Mouse (Mus musculus) brain, embryonic 18.5 days (tissue): ENCODE measurements around the gene Bcl9l.

Source experiments
- DNase-seq: peaks from one replicate; pipeline ENCODE4 v3.0.0-alpha.2; 2012; ENCODE audit warnings: low read depth, low spot score

Gene Bcl9l

DNA sequence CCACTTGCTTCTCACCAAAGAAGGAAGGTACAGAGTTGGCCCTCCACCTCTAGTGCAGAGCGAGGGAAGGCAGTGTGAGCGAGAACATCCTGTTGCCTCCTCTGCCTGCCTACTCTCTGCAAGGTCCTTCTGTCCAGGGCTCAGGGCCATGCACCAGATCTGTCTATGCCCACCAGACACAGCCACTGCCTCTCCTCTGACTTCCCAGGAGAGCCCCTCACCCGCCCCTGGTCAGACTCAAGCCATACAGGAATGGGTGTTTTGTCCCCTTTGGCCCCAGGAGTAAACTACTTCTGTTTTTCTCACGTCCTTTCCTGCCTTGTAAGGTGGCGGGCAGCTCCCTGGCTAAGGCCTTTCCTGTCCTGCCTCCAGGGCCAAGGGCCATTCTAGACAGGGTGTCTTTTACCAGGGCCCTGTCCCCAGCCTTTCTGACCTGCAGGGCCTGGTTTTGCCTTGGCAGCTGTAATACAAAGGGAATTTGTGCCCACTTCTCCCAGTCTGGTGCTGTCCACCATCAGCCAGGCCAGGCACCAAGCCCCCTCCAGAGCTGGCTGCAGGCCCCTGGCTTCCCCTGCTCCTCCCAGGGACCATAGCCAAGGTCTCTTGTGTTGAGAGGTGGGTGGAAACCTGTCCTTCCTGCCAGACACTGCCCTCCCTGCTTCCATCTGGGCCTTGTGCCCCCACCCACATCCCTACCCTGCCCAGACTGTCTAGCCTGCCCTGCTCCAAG, 28.4 kb downstream of the Bcl9l start:
- no peak for DNase-seq

DNA sequence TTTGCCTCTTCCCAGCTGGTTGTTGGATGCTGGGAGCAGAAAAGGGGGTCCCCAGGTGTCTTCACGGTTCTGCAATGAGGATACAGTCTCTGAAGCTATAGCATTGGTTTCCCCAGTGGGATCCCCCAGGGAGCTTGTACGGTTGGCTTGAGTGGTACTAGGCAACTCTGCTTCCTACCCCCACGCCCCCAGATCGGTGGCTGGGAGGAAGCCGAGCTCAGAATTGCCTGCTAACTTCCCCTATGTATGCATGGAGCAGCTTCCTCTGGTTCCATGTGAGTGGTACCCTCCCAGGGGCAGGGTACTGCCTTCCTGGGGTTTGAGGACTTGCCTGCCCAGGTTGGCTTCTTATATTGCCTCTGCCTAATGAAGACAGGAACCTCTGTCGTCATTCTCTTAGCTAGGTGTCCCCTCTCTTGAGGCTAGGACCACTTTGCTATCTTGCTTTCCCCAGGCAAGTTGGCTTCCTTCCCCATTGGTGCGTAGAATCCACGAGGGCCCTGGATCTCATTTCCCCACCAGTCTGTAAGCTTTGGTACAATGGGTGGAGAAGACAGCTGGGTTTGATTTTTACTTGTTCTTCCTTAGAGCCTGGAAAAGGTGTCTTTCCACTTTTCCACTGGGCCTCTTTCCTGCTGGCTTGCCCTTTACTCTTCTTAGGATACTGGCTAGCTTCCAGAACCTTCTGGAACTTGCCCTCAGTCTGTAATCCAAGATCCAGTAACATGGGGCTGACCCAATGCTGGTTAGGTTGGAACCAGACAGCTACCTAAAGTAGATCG, 29.5 kb downstream of the Bcl9l start:
- DNase-seq, result no peak

- DNase-seq, result no peak
Measured at GRCm38 (mm10) chr9:44512717-44513003, 30.0 kb downstream of the Bcl9l start.

- DNase-seq, result no peak
Measured at GRCm38 (mm10) chr9:44513121-44513520, 30.5 kb downstream of the Bcl9l start.

DNA sequence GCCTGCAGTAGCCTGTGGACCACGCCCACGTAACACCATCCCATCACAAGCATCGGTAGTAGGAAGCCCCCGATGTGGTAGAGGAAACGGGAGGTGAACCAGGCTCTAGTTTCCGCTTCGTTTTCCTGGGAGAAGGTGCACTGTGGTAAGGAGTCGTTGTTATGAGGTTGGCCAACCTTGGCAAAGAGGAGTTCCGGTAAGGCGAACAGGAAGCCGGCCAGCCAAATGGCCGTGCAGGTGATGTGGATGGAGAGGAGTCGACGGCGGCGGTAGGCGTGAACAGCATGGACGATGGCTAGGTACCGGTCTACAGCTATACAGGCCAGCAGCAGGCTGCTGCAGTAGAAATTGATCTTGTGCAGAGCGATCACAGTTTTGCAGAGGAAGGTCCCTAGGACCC, 31.0 kb downstream of the Bcl9l start:
- no peak for DNase-seq

- no peak for DNase-seq
Measured at GRCm38 (mm10) chr9:44514147-44514546, 31.5 kb downstream of the Bcl9l start.

DNA sequence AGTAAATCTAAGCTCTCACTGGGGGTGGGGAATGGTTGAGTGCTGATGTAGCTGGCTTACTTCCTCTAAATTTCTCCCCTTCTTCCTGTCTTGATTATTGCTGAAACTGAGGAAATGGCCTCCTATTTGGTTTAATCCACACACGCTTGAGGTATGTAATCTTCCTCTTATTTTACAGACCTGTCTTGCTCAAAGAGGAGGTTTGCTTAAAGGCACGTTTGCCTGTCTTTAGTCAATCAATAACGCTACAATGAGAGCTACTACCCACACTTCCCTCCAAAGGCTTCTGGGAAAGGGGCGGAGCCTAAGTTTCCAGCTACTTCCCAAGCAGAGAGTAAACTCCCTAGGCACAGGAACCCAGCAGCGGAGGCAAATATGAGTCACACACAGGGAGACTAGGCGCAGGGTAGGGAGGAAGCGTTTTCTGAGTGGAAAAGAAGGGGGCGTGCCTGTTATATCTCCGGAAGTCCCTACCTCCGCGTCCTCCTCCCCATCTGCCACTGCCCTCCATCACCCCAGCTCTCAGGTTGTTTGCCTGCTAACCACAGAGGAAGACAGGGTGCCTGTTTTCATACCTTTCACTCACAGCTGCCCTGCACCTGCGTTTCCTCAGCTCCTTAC, 32.6 kb downstream of the Bcl9l start:
- no peak for DNase-seq

- no peak for DNase-seq
Measured at GRCm38 (mm10) chr9:44515891-44516290, 33.3 kb downstream of the Bcl9l start.

GRCm38 (mm10) chr9:44517368-44517767, 34.7 kb downstream of the Bcl9l start:
- DNase-seq, result no peak

DNA sequence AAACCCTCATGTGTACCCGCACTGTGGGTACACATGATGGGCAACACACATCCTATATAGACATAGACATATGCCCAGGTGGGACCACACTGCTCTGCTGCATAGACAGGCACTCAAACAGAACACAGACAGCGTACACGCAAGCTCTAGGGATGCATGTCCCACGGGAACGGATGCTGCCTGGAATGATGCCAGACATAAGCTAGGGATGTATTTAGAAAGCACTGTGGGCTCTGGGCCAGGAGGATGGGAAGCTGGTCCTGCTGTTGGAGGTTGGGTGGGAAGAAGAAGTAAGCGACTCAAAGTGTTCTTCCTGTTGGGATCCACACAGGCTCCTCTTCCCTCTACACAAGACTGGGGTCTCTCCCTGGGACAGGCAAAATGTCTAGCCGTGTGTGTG, 35.4 kb downstream of the Bcl9l start:
- DNase-seq, result no peak

DNA sequence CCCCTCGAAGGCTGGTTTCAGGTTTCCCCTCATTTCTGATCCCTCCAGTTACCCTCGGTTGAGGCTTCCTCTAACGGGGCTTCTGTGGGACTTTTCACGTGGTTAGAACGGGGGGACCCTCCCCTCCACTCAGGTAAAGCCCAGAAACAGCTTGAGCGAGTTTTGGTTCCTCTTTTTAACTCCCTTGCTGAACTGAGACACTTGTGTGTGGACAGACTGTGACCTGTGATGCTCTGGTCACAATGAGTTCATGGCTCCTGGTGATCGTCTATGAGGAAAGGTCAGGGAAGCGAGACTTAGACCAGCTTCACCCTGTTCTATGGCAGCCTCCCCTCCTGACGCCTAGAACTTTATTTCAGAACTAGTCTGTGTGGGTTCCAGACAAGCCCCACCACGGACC, 39.3 kb downstream of the Bcl9l start:
- no peak for DNase-seq

DNA sequence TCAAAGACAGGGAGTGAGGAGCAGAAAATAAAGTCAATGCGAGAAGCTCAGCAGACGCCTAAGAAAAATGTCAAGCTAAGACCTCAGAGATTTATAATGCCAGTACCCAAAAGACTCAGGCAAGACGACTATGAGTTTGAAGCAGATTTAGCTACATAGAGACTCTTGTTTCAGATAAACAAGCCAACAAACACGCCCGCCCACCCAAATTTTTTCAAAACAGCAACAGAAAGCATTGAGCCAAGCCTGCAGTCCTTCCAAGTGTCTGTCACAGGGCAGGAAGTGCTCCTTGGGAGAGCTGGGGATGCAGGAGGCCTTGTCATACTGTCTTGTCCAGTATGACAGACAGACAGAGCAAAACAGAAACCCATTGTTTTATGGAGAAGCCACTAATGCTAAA, 41.1 kb downstream of the Bcl9l start:
- DNase-seq, result no peak

GRCm38 (mm10) chr9:44524235-44524826, 41.7 kb downstream of the Bcl9l start:
- DNase-seq, result no peak

GRCm38 (mm10) chr9:44525001-44525400, 42.4 kb downstream of the Bcl9l start:
- no peak for DNase-seq

GRCm38 (mm10) chr9:44525589-44525988, 43.0 kb downstream of the Bcl9l start:
- no peak for DNase-seq

DNA sequence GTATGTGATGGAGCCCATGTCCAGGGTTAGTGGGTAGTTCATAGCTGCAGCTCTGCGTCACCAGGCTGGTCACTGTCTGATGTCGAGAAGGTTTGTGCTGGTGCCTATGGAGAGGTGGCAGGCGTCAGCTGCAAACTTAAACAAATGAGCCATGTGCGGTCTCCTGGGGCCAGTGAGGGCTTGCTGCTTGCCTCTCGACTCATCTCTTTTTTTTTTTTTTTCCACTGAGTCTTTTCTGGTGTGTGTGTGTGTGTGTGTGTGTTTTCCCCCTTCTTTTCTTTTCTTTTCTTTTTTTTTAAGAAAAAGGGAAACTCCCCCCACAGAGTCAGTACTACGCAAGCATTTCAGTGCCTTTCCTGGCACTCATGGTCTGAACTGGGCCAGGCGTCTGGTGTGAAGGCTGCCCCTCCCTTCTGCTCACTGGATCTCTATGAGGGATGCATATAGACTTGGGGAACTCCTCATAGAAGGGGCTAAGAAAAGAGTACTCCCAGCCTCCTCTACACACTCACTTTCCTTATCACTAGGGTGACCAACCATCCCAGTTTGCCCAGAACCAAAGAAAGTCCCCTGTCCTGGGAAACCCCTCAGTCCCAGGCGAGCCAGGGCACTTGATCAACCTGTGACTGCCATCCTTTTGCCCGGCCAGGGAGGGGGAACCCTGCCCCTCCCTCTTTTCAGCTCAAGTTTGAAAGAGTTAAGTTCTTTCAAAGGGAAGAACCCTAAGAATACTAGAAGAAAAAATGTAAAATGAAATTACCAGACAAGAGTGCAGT, 43.9 kb downstream of the Bcl9l start:
- DNase-seq, result no peak

GRCm38 (mm10) chr9:44528340-44528739, 45.7 kb downstream of the Bcl9l start:
- DNase-seq, result no peak

DNA sequence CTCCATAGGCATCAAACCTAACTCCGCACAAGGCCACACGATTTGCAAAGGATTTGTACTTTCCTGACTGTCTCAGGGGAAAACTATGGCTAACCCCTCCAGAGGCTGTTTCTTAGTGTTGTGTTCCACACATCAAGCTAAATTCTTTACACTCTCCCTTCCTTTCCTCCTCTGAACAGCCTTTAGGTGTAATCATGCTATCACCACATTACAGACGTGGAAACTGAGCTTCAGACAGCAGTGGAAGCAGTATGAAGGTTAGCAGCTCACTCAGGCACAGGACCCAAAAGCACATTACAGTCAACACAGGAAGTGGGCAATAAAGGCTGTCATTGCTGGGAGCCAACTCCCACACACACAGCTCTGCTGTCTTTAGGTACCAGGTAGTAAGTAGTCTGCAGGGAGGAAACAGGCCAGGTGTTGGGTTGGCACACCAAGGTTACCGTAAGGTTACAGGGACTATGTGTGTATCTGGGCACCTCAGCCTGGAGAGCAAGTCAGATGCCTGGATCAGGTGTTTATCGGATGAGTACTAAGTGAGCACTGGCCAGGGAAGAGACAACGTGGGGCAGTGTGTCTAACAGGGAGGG, 50.5 kb downstream of the Bcl9l start:
- DNase-seq, result no peak

DNA sequence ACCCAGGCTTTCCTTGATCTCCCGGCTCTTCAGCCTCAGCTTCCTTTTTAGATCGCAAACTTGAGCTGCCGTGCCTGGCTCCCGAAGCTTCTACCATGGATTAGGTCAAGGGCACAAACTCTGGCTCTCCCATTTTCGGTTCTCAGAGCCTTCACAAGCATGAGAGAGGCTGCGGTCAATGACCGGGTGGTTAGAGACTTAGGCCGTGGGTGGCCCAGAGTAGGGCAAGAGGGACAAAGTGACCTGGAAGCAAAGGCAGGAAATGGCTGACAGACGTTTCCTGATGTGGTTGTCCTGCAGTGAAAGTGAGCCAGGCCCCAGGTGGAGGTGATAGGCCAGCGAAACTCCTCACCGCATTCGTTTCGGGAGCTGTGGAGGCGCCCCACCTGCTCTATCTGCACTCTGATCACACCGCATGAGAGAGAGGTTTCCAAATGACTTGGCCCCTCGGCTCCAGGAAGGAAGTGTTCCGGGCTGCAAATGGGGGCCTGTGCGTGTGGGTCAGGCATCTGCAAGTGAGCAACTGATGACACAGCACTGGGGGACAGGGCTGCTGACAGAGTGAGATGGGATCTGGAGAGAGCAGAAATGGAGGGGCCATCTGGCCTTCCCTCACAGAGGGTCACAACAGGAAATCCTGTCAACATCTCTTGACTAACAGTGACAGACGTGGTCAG, 55.1 kb downstream of the Bcl9l start:
- no peak for DNase-seq

- DNase-seq, result no peak
Measured at GRCm38 (mm10) chr9:44539816-44540421, 57.3 kb downstream of the Bcl9l start.
